Mouse (Mus musculus): ENCODE data around the gene Rcsd1.

DNA sequence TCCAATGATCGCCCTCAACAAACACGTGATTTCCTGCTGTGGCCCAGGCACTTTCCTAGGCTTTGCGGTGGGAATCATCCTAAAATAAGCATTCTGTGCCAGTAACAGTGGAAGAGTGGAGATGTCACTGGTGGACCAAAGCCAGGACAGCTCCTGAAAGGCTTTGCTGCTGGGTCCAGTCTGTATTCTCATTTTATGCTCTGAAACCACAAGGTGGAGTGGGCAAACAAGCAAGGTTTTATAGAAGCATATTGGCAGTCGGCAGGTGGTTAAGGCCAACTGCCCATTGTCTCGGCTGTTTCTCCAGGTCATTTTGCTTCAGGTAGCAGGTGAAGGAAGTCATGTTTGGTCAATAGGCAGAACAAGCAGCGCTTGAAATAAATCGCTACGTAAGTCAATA, 78.4 kb downstream of the Rcsd1 start:
- no peak for TF ChIP-seq POLR2A (IDR thresholded peaks at IDR 0.05; ENCODE audit: extremely low read depth, insufficient read depth, low read length)
- no peak for TF ChIP-seq CTCF (IDR thresholded peaks at IDR 0.05; ENCODE audit: extremely low read depth, insufficient read depth, low read length)
